Mouse (Mus musculus): ENCODE data around the gene F3. TPM values are rescaled to one million over a fixed set of nuclear protein-coding genes. Genes with fewer than 3 reads are reported as not detected.

Gene F3
- polyA plus RNA-seq, 1 experiment from 2014 or later = 19.3 TPM

GRCm38 (mm10) chr3:121723968-121724524 is 709 bp downstream of the F3 start:
- no peak overlapping the region for H3K27ac ChIP-seq (ENCODE audit: low read depth, low read length)

GRCm38 (mm10) chr3:121724553-121724952 is 1.2 kb downstream of the F3 start:
- Histone ChIP-seq H3K27me3 (ENCODE audit: control insufficient read depth, insufficient read depth, low read length) (no peaks in the 10 kb centered on the region; the same call in 1 of the 2 replicates), H3K27ac (ENCODE audit: low read depth, low read length) (no peak overlapping the region), H3K9me3 (ENCODE audit: control insufficient read depth, low read length) (no peaks in the 10 kb centered on the region), H3K9ac (ENCODE audit: low read depth, low read length) (no peak overlapping the region; the same call in 1 of the 2 replicates), H3K4me3 (ENCODE audit: low read length) (peak overlapping the region; percentile 61), H3K36me3 (ENCODE audit: control insufficient read depth, insufficient read depth, low read length) (no peaks in the 10 kb centered on the region), H3K4me1 (ENCODE audit: control insufficient read depth, insufficient read depth, low read length) (peaks cover 14% of the 10 kb centered on the region), H3K4me2 (replicated peaks; ENCODE audit: low read depth, low read length) (peak overlapping the region; percentile 75)
- no peak for ATAC-seq (ENCODE audit: low FRiP score, low TSS enrichment)
- 24% methylated on average over 12 of the region's 12 CpGs for WGBS

More at GRCm38 (mm10) chr3:121723968-121724524, 709 bp downstream of the F3 start:
- Histone ChIP-seq H3K4me1 (ENCODE audit: control insufficient read depth, insufficient read depth, low read length) (peaks cover 14% of the 10 kb centered on the region), H3K36me3 (ENCODE audit: control insufficient read depth, insufficient read depth, low read length) (no peaks in the 10 kb centered on the region), H3K4me3 (ENCODE audit: low read length) (peak overlapping the region; percentile 61), H3K9me3 (ENCODE audit: control insufficient read depth, low read length) (no peaks in the 10 kb centered on the region), H3K27me3 (ENCODE audit: control insufficient read depth, insufficient read depth, low read length) (no peaks in the 10 kb centered on the region; the same call in 1 of the 2 replicates), H3K4me2 (replicated peaks; ENCODE audit: low read depth, low read length) (peak overlapping the region; percentile 75), H3K9ac (ENCODE audit: low read depth, low read length) (peak overlapping the region; percentile 62)
- 3% methylated on average over 20 of the region's 20 CpGs for WGBS
- no peak for ATAC-seq (ENCODE audit: low FRiP score, low TSS enrichment)

GRCm38 (mm10) chr3:121725651-121726050 is 2.3 kb downstream of the F3 start:
- H3K9ac ChIP-seq (ENCODE audit: low read depth, low read length) = no peak overlapping the region
- no peak for ATAC-seq (ENCODE audit: low FRiP score, low TSS enrichment)
- peaks cover 5% of the 10 kb centered on the region; the same call in 1 of the 2 replicates for H3K36me3 ChIP-seq (ENCODE audit: control insufficient read depth, insufficient read depth, low read length)
- H3K4me3 ChIP-seq (ENCODE audit: low read length) = no peak overlapping the region
- no peak overlapping the region for H3K27ac ChIP-seq (ENCODE audit: low read depth, low read length)
- 90% methylated on average over 10 of the region's 10 CpGs for WGBS
- no peaks in the 10 kb centered on the region; the same call in 1 of the 2 replicates for H3K27me3 ChIP-seq (ENCODE audit: control insufficient read depth, insufficient read depth, low read length)
- H3K4me1 ChIP-seq (ENCODE audit: control insufficient read depth, insufficient read depth, low read length) = peaks cover 14% of the 10 kb centered on the region
- no peaks in the 10 kb centered on the region for H3K9me3 ChIP-seq (ENCODE audit: control insufficient read depth, low read length)
- H3K4me2 ChIP-seq (replicated peaks; ENCODE audit: low read depth, low read length) = no peak overlapping the region

GRCm38 (mm10) chr3:121729678-121730077 is 6.3 kb downstream of the F3 start:
- Histone ChIP-seq H3K4me1 (ENCODE audit: control insufficient read depth, insufficient read depth, low read length) (peaks cover under 1% of the 10 kb centered on the region; the same call in 1 of the 2 replicates), H3K4me2 (replicated peaks; ENCODE audit: low read depth, low read length) (no peak overlapping the region), H3K36me3 (ENCODE audit: control insufficient read depth, insufficient read depth, low read length) (peaks cover 20% of the 10 kb centered on the region), H3K9ac (ENCODE audit: low read depth, low read length) (no peak overlapping the region), H3K27ac (ENCODE audit: low read depth, low read length) (no peak overlapping the region), H3K9me3 (ENCODE audit: control insufficient read depth, low read length) (no peaks in the 10 kb centered on the region), H3K27me3 (ENCODE audit: control insufficient read depth, insufficient read depth, low read length) (no peaks in the 10 kb centered on the region), H3K4me3 (ENCODE audit: low read length) (no peak overlapping the region)
- ATAC-seq (ENCODE audit: low FRiP score, low TSS enrichment) = no peak
- WGBS = 90% methylated on average over 4 of the region's 4 CpGs

- 69% methylated on average over 7 of the region's 7 CpGs for WGBS
- Histone ChIP-seq H3K4me3 (ENCODE audit: low read length) (no peak overlapping the region), H3K9me3 (ENCODE audit: control insufficient read depth, low read length) (no peaks in the 10 kb centered on the region), H3K4me1 (ENCODE audit: control insufficient read depth, insufficient read depth, low read length) (peaks cover 11% of the 10 kb centered on the region), H3K27me3 (ENCODE audit: control insufficient read depth, insufficient read depth, low read length) (no peaks in the 10 kb centered on the region), H3K9ac (ENCODE audit: low read depth, low read length) (no peak overlapping the region), H3K27ac (ENCODE audit: low read depth, low read length) (no peak overlapping the region), H3K4me2 (replicated peaks; ENCODE audit: low read depth, low read length) (no peak overlapping the region), H3K36me3 (ENCODE audit: control insufficient read depth, insufficient read depth, low read length) (peaks cover 16% of the 10 kb centered on the region)
- ATAC-seq (ENCODE audit: low FRiP score, low TSS enrichment) = no peak
These were observed 12.2 kb downstream of the F3 start for GRCm38 (mm10) chr3:121735542-121735941.

- peak; percentile 68; the same call in 1 of the 2 replicates for ATAC-seq (ENCODE audit: low FRiP score, low TSS enrichment)
- H3K27ac ChIP-seq (ENCODE audit: low read depth, low read length) = 0 out of 2 replicates have a peak overlapping the region, but pooled peaks have one; percentile 14
- peaks cover 11% of the 10 kb centered on the region for H3K4me1 ChIP-seq (ENCODE audit: control insufficient read depth, insufficient read depth, low read length)
- 32% methylated on average over 18 of the region's 18 CpGs for WGBS
- no peak overlapping the region for H3K4me3 ChIP-seq (ENCODE audit: low read length)
- no peaks in the 10 kb centered on the region for H3K9me3 ChIP-seq (ENCODE audit: control insufficient read depth, low read length)
- H3K36me3 ChIP-seq (ENCODE audit: control insufficient read depth, insufficient read depth, low read length) = peaks cover 15% of the 10 kb centered on the region; the same call in 1 of the 2 replicates
- H3K4me2 ChIP-seq (replicated peaks; ENCODE audit: low read depth, low read length) = no peak overlapping the region
- H3K27me3 ChIP-seq (ENCODE audit: control insufficient read depth, insufficient read depth, low read length) = no peaks in the 10 kb centered on the region
- H3K9ac ChIP-seq (ENCODE audit: low read depth, low read length) = no peak overlapping the region
These were observed 12.8 kb downstream of the F3 start for GRCm38 (mm10) chr3:121736025-121736744.

- H3K36me3 ChIP-seq (ENCODE audit: control insufficient read depth, insufficient read depth, low read length) = peaks cover 7% of the 10 kb centered on the region; the same call in 1 of the 2 replicates
- H3K9ac ChIP-seq (ENCODE audit: low read depth, low read length) = no peak overlapping the region
- WGBS = 54% methylated on average over 1 of the region's 1 CpGs
- H3K4me2 ChIP-seq (replicated peaks; ENCODE audit: low read depth, low read length) = no peak overlapping the region
- no peaks in the 10 kb centered on the region for H3K9me3 ChIP-seq (ENCODE audit: control insufficient read depth, low read length)
- peaks cover 11% of the 10 kb centered on the region for H3K4me1 ChIP-seq (ENCODE audit: control insufficient read depth, insufficient read depth, low read length)
- H3K27me3 ChIP-seq (ENCODE audit: control insufficient read depth, insufficient read depth, low read length) = no peaks in the 10 kb centered on the region
- H3K27ac ChIP-seq (ENCODE audit: low read depth, low read length) = no peak overlapping the region
- no peak for ATAC-seq (ENCODE audit: low FRiP score, low TSS enrichment)
- H3K4me3 ChIP-seq (ENCODE audit: low read length) = no peak overlapping the region
These were observed 14.1 kb downstream of the F3 start for GRCm38 (mm10) chr3:121737453-121737852.

- WGBS = 88% methylated on average over 2 of the region's 2 CpGs
- Histone ChIP-seq H3K9me3 (ENCODE audit: control insufficient read depth, low read length) (no peaks in the 10 kb centered on the region), H3K27ac (ENCODE audit: low read depth, low read length) (no peak overlapping the region), H3K4me2 (replicated peaks; ENCODE audit: low read depth, low read length) (no peak overlapping the region), H3K27me3 (ENCODE audit: control insufficient read depth, insufficient read depth, low read length) (no peaks in the 10 kb centered on the region), H3K9ac (ENCODE audit: low read depth, low read length) (no peak overlapping the region), H3K4me3 (ENCODE audit: low read length) (no peak overlapping the region), H3K36me3 (ENCODE audit: control insufficient read depth, insufficient read depth, low read length) (peaks cover 6% of the 10 kb centered on the region; the same call in 1 of the 2 replicates), H3K4me1 (ENCODE audit: control insufficient read depth, insufficient read depth, low read length) (peaks cover 11% of the 10 kb centered on the region)
- no peak for ATAC-seq (ENCODE audit: low FRiP score, low TSS enrichment)
These were observed 14.6 kb downstream of the F3 start for GRCm38 (mm10) chr3:121737901-121738300.

GRCm38 (mm10) chr3:121738742-121739342 is 15.5 kb downstream of the F3 start:
- peaks cover 11% of the 10 kb centered on the region for H3K4me1 ChIP-seq (ENCODE audit: control insufficient read depth, insufficient read depth, low read length)
- no peaks in the 10 kb centered on the region for H3K9me3 ChIP-seq (ENCODE audit: control insufficient read depth, low read length)
- no peak overlapping the region for H3K27ac ChIP-seq (ENCODE audit: low read depth, low read length)
- H3K9ac ChIP-seq (ENCODE audit: low read depth, low read length) = no peak overlapping the region
- H3K4me2 ChIP-seq (replicated peaks; ENCODE audit: low read depth, low read length) = no peak overlapping the region
- peak; percentile 83 for ATAC-seq (ENCODE audit: low FRiP score, low TSS enrichment)
- H3K36me3 ChIP-seq (ENCODE audit: control insufficient read depth, insufficient read depth, low read length) = peaks cover 3% of the 10 kb centered on the region; the same call in 1 of the 2 replicates
- H3K27me3 ChIP-seq (ENCODE audit: control insufficient read depth, insufficient read depth, low read length) = no peaks in the 10 kb centered on the region
- no peak overlapping the region for H3K4me3 ChIP-seq (ENCODE audit: low read length)
- 41% methylated on average over 9 of the region's 9 CpGs for WGBS

Data from kidney, embryonic 14.5 days (tissue).